Mouse (Mus musculus) adrenal gland, postnatal 10 days (tissue): ENCODE results near the gene Ush1g. TPM values are rescaled to one million over a fixed set of nuclear protein-coding genes. Genes with fewer than 3 reads are reported as not detected.

Experiments used
- DNase-seq: peaks from one replicate; pipeline ENCODE4 v3.0.0; 2021; ENCODE audit warnings: mixed read lengths
- long read RNA-seq, 2 experiments: library from polyadenylated mRNA; stranded (forward); transcript quantifications; one replicate each; pipeline ENCODE4 v2.0.0; 2021
- total RNA-seq, 2 experiments: library from RNA; stranded (reverse); gene quantifications; 2 replicates each; pipeline ENCODE4 v1.2.3; 2021

Gene Ush1g
- under 1 TPM; 0.39 to 1.00 TPM for total RNA-seq
- long read RNA-seq, experiment 1, partial matches to known transcripts = 0 of 1 reads
- long read RNA-seq, experiment 1, other reads (novel, unspliced or antisense) = 1 of 1 reads
- long read RNA-seq, experiment 2 = 0 reads

- DNase-seq = peak; percentile 81
These were observed at the start of gene Ush1g for GRCm38 (mm10) chr11:115321906-115322693. Gene Ush1g, minus strand, starts transcription at chr11:115322041.

DNA sequence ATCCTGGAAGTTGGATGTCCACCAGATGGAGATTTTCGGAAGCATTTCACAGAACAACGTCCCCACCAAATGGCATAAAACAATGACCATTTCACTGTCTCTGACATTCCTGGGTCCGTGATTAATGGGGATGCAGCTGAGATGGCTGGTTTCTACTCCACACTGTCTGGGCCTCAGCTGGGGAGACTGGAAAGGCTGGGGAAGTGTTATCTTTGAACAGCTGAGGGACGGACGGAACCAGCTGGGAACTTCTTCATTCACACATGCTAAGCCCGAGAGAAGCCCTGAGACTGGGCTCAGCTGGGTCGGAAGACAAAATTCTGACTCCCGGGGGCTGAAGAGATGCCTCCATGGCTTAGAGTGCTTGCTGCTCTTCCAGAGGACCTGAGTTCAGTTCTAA lies 49.5 kb upstream of the Ush1g start:
- no peak for DNase-seq

DNA sequence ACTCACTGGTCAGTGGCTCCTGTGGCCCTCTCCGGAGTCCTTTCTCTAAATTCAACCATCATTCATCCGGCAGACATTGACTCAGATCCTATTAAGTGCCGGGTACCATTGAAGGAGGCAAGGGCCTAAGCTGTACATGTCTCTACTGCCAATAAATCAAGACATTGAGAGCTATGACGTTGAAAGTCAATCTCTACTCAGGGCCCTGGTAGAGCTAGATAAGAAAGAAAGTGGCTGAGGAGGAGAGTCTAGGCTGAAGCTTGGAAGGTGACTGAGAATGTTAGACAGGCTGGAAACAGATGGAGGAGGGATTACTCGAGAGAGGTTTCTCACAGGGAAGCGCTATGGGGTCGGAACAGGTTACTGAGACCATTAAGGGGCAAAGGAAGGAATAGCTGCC lies 48.5 kb upstream of the Ush1g start:
- no peak for DNase-seq

- DNase-seq = peak; percentile 92
These were observed 45.6 kb upstream of the Ush1g start, which contains the start of gene Hid1 for GRCm38 (mm10) chr11:115367395-115367944. Gene Hid1, minus strand, starts transcription at chr11:115367756.

- DNase-seq = peak; percentile 23
These were observed 45.0 kb upstream of the Ush1g start for GRCm38 (mm10) chr11:115366706-115367394.

GRCm38 (mm10) chr11:115366039-115366705 lies 44.3 kb upstream of the Ush1g start:
- DNase-seq = no peak

DNA sequence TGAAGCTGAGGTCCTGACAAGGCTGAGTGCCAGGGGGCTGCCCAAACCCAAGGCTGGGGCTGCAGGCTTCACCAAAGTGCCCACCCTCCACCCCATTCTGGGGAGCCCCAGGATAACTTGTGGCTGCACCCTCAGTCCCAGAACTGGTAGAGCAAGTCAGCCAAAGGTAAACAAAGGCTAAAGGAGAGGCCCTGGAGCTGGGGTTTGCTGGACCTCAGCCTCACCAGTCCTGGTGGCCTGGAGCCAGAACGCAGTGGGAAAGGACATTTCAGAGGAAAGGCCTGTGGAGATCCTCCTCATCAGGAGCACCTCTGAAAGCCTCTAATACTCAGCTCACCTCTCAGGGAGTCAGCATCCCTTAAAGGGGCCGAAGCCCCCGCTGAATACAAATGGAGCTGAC lies 42.3 kb upstream of the Ush1g start:
- DNase-seq = no peak

GRCm38 (mm10) chr11:115359726-115360125 lies 37.9 kb upstream of the Ush1g start:
- no peak for DNase-seq

GRCm38 (mm10) chr11:115359293-115359692 lies 37.5 kb upstream of the Ush1g start:
- DNase-seq = no peak

DNA sequence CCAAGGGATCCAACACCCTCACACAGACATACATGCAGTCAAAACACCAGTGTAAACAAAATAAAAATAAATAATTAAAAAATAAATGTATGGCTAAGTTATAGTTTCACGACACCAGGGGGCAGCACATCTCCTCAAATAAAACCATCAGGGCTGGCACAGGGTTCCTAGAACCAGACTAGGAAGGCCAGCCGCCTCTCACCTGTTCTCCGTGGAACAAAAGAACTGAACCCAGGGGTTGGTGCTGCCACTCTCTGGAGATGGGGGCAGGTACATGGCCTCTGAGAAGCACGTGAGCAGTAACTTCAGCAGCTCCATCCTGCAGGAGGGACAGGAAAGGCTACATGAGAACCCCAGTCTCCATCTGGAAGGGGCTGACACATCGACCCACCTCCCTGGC lies 36.6 kb upstream of the Ush1g start:
- DNase-seq = peak; percentile 82

GRCm38 (mm10) chr11:115354183-115354582 lies 32.3 kb upstream of the Ush1g start:
- peak; percentile 81 for DNase-seq

DNA sequence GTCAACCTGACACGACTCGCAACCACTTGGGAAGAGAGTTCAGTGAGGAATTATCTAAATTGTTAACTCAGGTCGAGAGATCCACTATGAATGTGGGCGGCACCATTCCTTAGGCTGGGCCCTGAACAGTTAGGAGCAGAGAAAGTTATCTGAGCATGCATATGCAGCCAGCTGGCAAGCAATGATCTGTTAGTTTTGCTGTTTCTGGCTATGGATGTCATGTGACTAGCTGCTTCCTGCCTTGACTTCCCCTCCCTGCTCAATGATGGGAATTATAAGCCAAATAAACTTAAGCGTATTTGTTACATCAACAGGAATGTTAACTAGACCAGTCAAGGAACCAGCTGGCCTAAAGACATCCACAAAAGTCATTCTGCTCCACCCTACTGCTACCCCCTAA lies 31.5 kb upstream of the Ush1g start:
- no peak for DNase-seq

GRCm38 (mm10) chr11:115349976-115350375 lies 28.1 kb upstream of the Ush1g start:
- no peak for DNase-seq

DNA sequence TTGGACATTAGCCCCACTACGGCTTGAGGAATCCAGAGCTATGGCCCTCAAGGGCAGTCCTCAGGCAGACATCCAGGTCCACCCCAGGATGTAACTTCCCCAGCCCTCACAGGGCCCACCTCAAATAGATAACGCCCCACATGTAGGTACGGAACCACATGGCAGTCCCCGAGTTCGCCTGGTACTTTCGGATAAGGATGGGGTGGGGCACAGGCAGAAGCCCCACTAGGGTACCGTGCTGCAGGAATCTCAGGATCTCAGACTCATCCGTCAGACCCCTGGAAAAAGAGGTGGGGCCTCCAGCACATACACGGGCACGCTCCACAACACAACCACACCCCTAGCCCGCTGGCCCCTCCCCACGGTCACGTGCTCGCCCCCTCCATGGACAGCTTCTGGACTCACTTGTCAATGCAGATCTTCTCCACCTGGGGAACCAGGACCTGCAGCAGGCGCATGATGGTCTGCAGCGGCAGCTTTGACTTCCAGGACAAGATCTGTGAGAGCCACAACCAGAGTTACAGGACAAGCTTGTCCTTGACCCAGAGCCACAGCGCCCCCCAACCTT lies 26.9 kb upstream of the Ush1g start:
- DNase-seq = no peak

DNA sequence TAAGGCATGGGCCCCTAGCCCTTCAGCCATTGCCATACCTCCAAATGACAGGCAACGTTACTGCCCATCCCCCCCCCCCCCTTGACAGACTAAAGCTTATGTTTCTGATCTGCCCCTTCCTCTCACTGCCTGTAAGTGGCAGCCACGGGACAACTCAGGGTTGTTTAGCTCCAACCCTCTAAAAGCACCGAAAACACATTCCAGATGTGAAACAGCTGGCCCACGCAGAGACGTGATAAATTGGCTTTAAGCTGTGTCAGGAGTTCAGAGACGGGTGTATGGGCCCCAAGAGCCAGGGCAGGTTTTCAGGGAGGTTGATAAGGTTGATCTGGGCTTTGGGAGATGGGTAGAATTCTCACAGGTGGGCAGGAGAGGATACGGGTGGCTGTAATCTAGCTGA lies 23.7 kb upstream of the Ush1g start:
- DNase-seq = no peak

- no peak for DNase-seq
These were observed 23.1 kb upstream of the Ush1g start for GRCm38 (mm10) chr11:115344967-115345366.

- no peak for DNase-seq
These were observed 20.0 kb upstream of the Ush1g start for GRCm38 (mm10) chr11:115341866-115342265.

DNA sequence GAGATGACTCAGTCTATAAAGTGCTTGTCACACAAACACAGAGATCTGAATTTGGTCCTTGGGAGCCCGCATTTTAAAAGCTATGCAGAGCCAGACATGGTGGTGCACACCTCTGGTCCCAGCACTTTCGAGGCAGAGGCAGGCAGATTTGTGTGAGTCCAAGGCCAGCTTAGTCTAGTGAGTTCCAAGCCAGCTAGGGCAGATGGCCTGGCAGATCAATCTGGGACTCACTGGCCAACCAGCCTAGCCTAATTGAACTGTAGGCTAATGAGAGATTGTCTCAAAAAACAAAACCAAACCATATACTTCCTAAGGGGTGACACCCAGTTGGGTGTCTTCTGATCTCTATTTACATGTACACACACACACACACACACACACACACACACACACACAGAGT lies 19.4 kb upstream of the Ush1g start:
- DNase-seq = no peak

- DNase-seq = no peak
These were observed 16.0 kb upstream of the Ush1g start for GRCm38 (mm10) chr11:115337826-115338225.

GRCm38 (mm10) chr11:115337350-115337749 lies 15.5 kb upstream of the Ush1g start:
- DNase-seq = no peak

- DNase-seq = no peak
These were observed 14.3 kb upstream of the Ush1g start for GRCm38 (mm10) chr11:115336115-115336514.

GRCm38 (mm10) chr11:115335223-115335622 lies 13.4 kb upstream of the Ush1g start:
- peak; percentile 52 for DNase-seq
